Mouse (Mus musculus): ENCODE data around the gene Hspb8.

DNA sequence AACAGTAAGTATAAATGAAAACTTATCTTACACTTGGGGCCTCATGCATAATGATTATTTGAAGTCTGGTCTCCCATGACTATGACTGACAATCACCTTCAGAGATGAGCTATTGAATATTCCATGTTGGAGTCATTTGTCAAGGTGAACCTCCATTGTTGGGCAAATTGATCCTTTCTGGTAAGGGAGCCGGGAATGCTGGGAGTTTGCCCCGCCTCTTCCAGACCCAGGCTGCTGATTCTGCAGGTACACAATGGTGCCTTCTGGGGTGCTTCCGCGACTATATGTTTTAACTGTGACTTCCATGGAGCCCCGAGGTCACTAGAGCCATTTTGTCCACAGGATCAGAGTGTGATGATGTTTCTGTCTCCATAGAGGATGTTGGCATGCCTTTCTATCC lies 26.6 kb downstream of the Hspb8 start:
- TF ChIP-seq CTCF (IDR thresholded peaks at IDR 0.05; ENCODE audit: extremely low read depth, insufficient read length, insufficient replicate concordance, low read depth, low read length) = no peak
- TF ChIP-seq POLR2A (IDR thresholded peaks at IDR 0.05; ENCODE audit: low read depth, low read length) = no peak

All from small intestine, adult 2 months (tissue).